Mouse (Mus musculus) midbrain, embryonic 15.5 days (tissue): ENCODE data around the gene Enox1. TPM values are rescaled to one million over a fixed set of nuclear protein-coding genes. Genes with fewer than 3 reads are reported as not detected.
A peak's percentile ranks its signal among the peaks of the same experiment; 100 is the strongest.

Experiments used
- ATAC-seq: fragments of 200-750 bp; cut with Nextera tagmentation; replicated peaks from 2 replicates; pipeline ENCODE4 v1.8.0; 2017; ENCODE audit warnings: moderate TSS enrichment
- H3K27ac ChIP-seq: fragments of 300-500 bp; sonication (generic); 2 replicates; pipeline ENCODE4 v1.5.1; 2015; ENCODE audit warnings: mild to moderate bottlenecking, inconsistent platforms
- H3K27me3 ChIP-seq: fragments of 300-500 bp; sonication (generic); replicated peaks from 2 replicates; pipeline ENCODE4 v1.6.1; 2015; ENCODE audit warnings: inconsistent platforms
- H3K36me3 ChIP-seq: fragments of 300-500 bp; sonication (generic); replicated peaks from 2 replicates; pipeline ENCODE4 v1.6.1; 2015; ENCODE audit warnings: inconsistent platforms
- H3K4me1 ChIP-seq: fragments of 300-500 bp; sonication (generic); 2 replicates; pipeline ENCODE4 v1.6.1; 2015; ENCODE audit warnings: inconsistent platforms
- H3K4me2 ChIP-seq: fragments of 300-500 bp; sonication (generic); 2 replicates; pipeline ENCODE4 v1.6.1; 2015; ENCODE audit warnings: inconsistent platforms, mild to moderate bottlenecking, moderate library complexity
- H3K4me3 ChIP-seq: fragments of 300-500 bp; sonication (generic); 2 replicates; pipeline ENCODE4 v1.5.1; 2015; ENCODE audit warnings: mild to moderate bottlenecking, inconsistent platforms
- H3K9ac ChIP-seq: fragments of 300-500 bp; sonication (generic); 2 replicates; pipeline ENCODE4 v1.6.1; 2015; ENCODE audit warnings: mild to moderate bottlenecking, inconsistent platforms
- H3K9me3 ChIP-seq: fragments of 300-500 bp; sonication (generic); 2 replicates; pipeline ENCODE4 v1.6.1; 2016; ENCODE audit warnings: inconsistent platforms
- WGBS: fragments of 180-500 bp; shearing (Covaris S2); methylation state at CpG from one replicate; pipeline ENCODE4 v1.1.7; 2015; ENCODE audit warnings: mixed read lengths; 5-methylcytosine and 5-hydroxymethylcytosine counted together
- polyA plus RNA-seq: library from polyadenylated mRNA; unstranded; fragments of >200 nt; fragmentation: Nextera tagmentation; extraction: Ambion mirVana; gene quantifications from 2 replicates; pipeline ENCODE4 v1.2.1, GENCODE M21; 2015

Enox1 gene
- polyA plus RNA-seq, 1 experiment from 2014 or later: 47.6 TPM

GRCm38 (mm10) chr14:77351803-77352352 is 195.3 kb downstream of the Enox1 start:
- H3K27ac ChIP-seq: peak overlapping the region; percentile 45; the same call in 1 of the 2 replicates

GRCm38 (mm10) chr14:77362662-77363061 is 206.1 kb downstream of the Enox1 start:
- ATAC-seq: no peak
- no peaks in the 10 kb centered on the region for H3K9me3 ChIP-seq

More at GRCm38 (mm10) chr14:77351803-77352352, 195.3 kb downstream of the Enox1 start:
- Histone ChIP-seq H3K9ac (no peak overlapping the region), H3K9me3 (no peaks in the 10 kb centered on the region), H3K4me1 (peaks cover 10% of the 10 kb centered on the region), H3K4me3 (no peak overlapping the region), H3K36me3 (no peaks in the 10 kb centered on the region), H3K27me3 (no peaks in the 10 kb centered on the region), H3K4me2 (no peak overlapping the region)
- ATAC-seq: no peak; the same call in 1 of the 2 replicates
- 73% methylated on average over 2 of the region's 2 CpGs for WGBS

GRCm38 (mm10) chr14:77368411-77368810 is 211.8 kb downstream of the Enox1 start:
- H3K27ac ChIP-seq: no peak overlapping the region
- H3K4me2 ChIP-seq: no peak overlapping the region
- 75% methylated on average over 8 of the region's 8 CpGs for WGBS
- H3K9me3 ChIP-seq: no peaks in the 10 kb centered on the region
- no peak overlapping the region for H3K9ac ChIP-seq
- H3K4me3 ChIP-seq: no peak overlapping the region
- no peaks in the 10 kb centered on the region for H3K27me3 ChIP-seq
- 0 out of 2 replicates have a peak, but pooled peaks cover 4% of the 10 kb centered on the region for H3K4me1 ChIP-seq
- ATAC-seq: no peak
- H3K36me3 ChIP-seq: no peaks in the 10 kb centered on the region

More at GRCm38 (mm10) chr14:77362662-77363061, 206.1 kb downstream of the Enox1 start:
- H3K9ac ChIP-seq: no peak overlapping the region
- H3K27me3 ChIP-seq: no peaks in the 10 kb centered on the region
- 0 out of 2 replicates have a peak, but pooled peaks cover 4% of the 10 kb centered on the region for H3K4me1 ChIP-seq
- H3K27ac ChIP-seq: no peak overlapping the region
- H3K36me3 ChIP-seq: no peaks in the 10 kb centered on the region
- H3K4me2 ChIP-seq: no peak overlapping the region
- WGBS: 81% methylated on average over 4 of the region's 4 CpGs
- no peak overlapping the region for H3K4me3 ChIP-seq

- H3K9ac ChIP-seq: no peak overlapping the region
- H3K27me3 ChIP-seq: no peaks in the 10 kb centered on the region
- H3K36me3 ChIP-seq: no peaks in the 10 kb centered on the region
- no peak overlapping the region for H3K27ac ChIP-seq
- no peaks in the 10 kb centered on the region for H3K9me3 ChIP-seq
- no peak for ATAC-seq
- no peak overlapping the region for H3K4me2 ChIP-seq
- 0 out of 2 replicates have a peak, but pooled peaks cover 4% of the 10 kb centered on the region for H3K4me1 ChIP-seq
- no peak overlapping the region for H3K4me3 ChIP-seq
- WGBS: 89% methylated on average over 2 of the region's 2 CpGs
These were observed 212.5 kb downstream of the Enox1 start for GRCm38 (mm10) chr14:77369070-77369469.

GRCm38 (mm10) chr14:77370521-77370920 is 214.0 kb downstream of the Enox1 start:
- WGBS: 91% methylated on average over 3 of the region's 3 CpGs
- H3K4me1 ChIP-seq: 0 out of 2 replicates have a peak, but pooled peaks cover 4% of the 10 kb centered on the region
- no peak for ATAC-seq

GRCm38 (mm10) chr14:77371977-77372376 is 215.4 kb downstream of the Enox1 start:
- Histone ChIP-seq H3K4me2 (no peak overlapping the region), H3K4me3 (no peak overlapping the region), H3K36me3 (no peaks in the 10 kb centered on the region), H3K9ac (no peak overlapping the region), H3K27ac (no peak overlapping the region), H3K4me1 (peaks cover 7% of the 10 kb centered on the region), H3K9me3 (no peaks in the 10 kb centered on the region), H3K27me3 (no peaks in the 10 kb centered on the region)
- no peak for ATAC-seq
- 55% methylated on average over 5 of the region's 5 CpGs for WGBS

More at GRCm38 (mm10) chr14:77370521-77370920, 214.0 kb downstream of the Enox1 start:
- H3K36me3 ChIP-seq: no peaks in the 10 kb centered on the region
- no peak overlapping the region for H3K27ac ChIP-seq
- H3K9me3 ChIP-seq: no peaks in the 10 kb centered on the region
- H3K27me3 ChIP-seq: no peaks in the 10 kb centered on the region
- no peak overlapping the region for H3K4me2 ChIP-seq
- no peak overlapping the region for H3K4me3 ChIP-seq
- no peak overlapping the region for H3K9ac ChIP-seq

- Histone ChIP-seq H3K27me3 (no peaks in the 10 kb centered on the region), H3K9ac (no peak overlapping the region), H3K4me2 (no peak overlapping the region), H3K9me3 (no peaks in the 10 kb centered on the region), H3K36me3 (no peaks in the 10 kb centered on the region), H3K4me1 (peaks cover 14% of the 10 kb centered on the region), H3K4me3 (no peak overlapping the region), H3K27ac (no peak overlapping the region)
- no peak for ATAC-seq
- 66% methylated on average over 3 of the region's 3 CpGs for WGBS
These were observed 216.6 kb downstream of the Enox1 start for GRCm38 (mm10) chr14:77373119-77373518.

- no peak overlapping the region for H3K9ac ChIP-seq
- no peak overlapping the region for H3K4me3 ChIP-seq
- H3K9me3 ChIP-seq: no peaks in the 10 kb centered on the region
- ATAC-seq: no peak
- 75% methylated on average over 2 of the region's 2 CpGs for WGBS
- no peaks in the 10 kb centered on the region for H3K27me3 ChIP-seq
- no peaks in the 10 kb centered on the region for H3K36me3 ChIP-seq
- no peak overlapping the region for H3K4me2 ChIP-seq
- peaks cover 19% of the 10 kb centered on the region for H3K4me1 ChIP-seq
- H3K27ac ChIP-seq: no peak overlapping the region
These were observed 218.5 kb downstream of the Enox1 start for GRCm38 (mm10) chr14:77375054-77375453.

- 68% methylated on average over 9 of the region's 9 CpGs for WGBS
These were observed 219.1 kb downstream of the Enox1 start for GRCm38 (mm10) chr14:77375618-77376017.

GRCm38 (mm10) chr14:77376731-77377130 is 220.2 kb downstream of the Enox1 start:
- 82% methylated on average over 7 of the region's 7 CpGs for WGBS
- H3K27me3 ChIP-seq: no peaks in the 10 kb centered on the region
- H3K4me3 ChIP-seq: no peak overlapping the region
- H3K36me3 ChIP-seq: no peaks in the 10 kb centered on the region
- H3K4me1 ChIP-seq: peaks cover 25% of the 10 kb centered on the region
- no peak overlapping the region for H3K27ac ChIP-seq
- ATAC-seq: no peak
- no peak overlapping the region for H3K9ac ChIP-seq
- no peaks in the 10 kb centered on the region for H3K9me3 ChIP-seq
- no peak overlapping the region for H3K4me2 ChIP-seq

More at GRCm38 (mm10) chr14:77375618-77376017, 219.1 kb downstream of the Enox1 start:
- H3K27ac ChIP-seq: no peak overlapping the region
- no peaks in the 10 kb centered on the region for H3K36me3 ChIP-seq
- H3K4me2 ChIP-seq: no peak overlapping the region
- H3K9me3 ChIP-seq: no peaks in the 10 kb centered on the region
- peaks cover 19% of the 10 kb centered on the region for H3K4me1 ChIP-seq
- no peaks in the 10 kb centered on the region for H3K27me3 ChIP-seq
- no peak for ATAC-seq
- H3K9ac ChIP-seq: no peak overlapping the region
- no peak overlapping the region for H3K4me3 ChIP-seq

GRCm38 (mm10) chr14:77377439-77377838 is 220.9 kb downstream of the Enox1 start:
- 39% methylated on average over 3 of the region's 3 CpGs for WGBS
- H3K9ac ChIP-seq: no peak overlapping the region
- no peaks in the 10 kb centered on the region for H3K27me3 ChIP-seq
- peaks cover 30% of the 10 kb centered on the region for H3K4me1 ChIP-seq
- H3K36me3 ChIP-seq: no peaks in the 10 kb centered on the region
- peak; percentile 12; the same call in 1 of the 2 replicates for ATAC-seq
- H3K9me3 ChIP-seq: no peaks in the 10 kb centered on the region
- H3K4me3 ChIP-seq: no peak overlapping the region
- peak overlapping the region; percentile 65 for H3K27ac ChIP-seq
- H3K4me2 ChIP-seq: peak overlapping the region; percentile 11; the same call in 1 of the 2 replicates

- peak overlapping the region; percentile 65 for H3K27ac ChIP-seq
- no peaks in the 10 kb centered on the region for H3K9me3 ChIP-seq
- WGBS: 13% methylated on average over 5 of the region's 5 CpGs
- peak; percentile 87 for ATAC-seq
- H3K4me3 ChIP-seq: no peak overlapping the region
- H3K36me3 ChIP-seq: no peaks in the 10 kb centered on the region
- no peak overlapping the region for H3K9ac ChIP-seq
- H3K27me3 ChIP-seq: no peaks in the 10 kb centered on the region
- H3K4me1 ChIP-seq: peaks cover 30% of the 10 kb centered on the region
- H3K4me2 ChIP-seq: peak overlapping the region; percentile 11; the same call in 1 of the 2 replicates
These were observed 221.3 kb downstream of the Enox1 start for GRCm38 (mm10) chr14:77377873-77378272.

GRCm38 (mm10) chr14:77381532-77381931 is 225.0 kb downstream of the Enox1 start:
- Histone ChIP-seq H3K4me1 (peaks cover 34% of the 10 kb centered on the region), H3K36me3 (no peaks in the 10 kb centered on the region), H3K4me2 (no peak overlapping the region), H3K9me3 (no peaks in the 10 kb centered on the region), H3K4me3 (no peak overlapping the region), H3K27me3 (no peaks in the 10 kb centered on the region), H3K9ac (no peak overlapping the region), H3K27ac (no peak overlapping the region)
- 2% methylated on average over 2 of the region's 2 CpGs for WGBS
- peak; percentile 75; the same call in 1 of the 2 replicates for ATAC-seq
